Mouse (Mus musculus) E14TG2a.4 (cell line): ENCODE data around the gene Dag1.

Experiments used
- CTCF ChIP-seq: conservative IDR thresholded peaks from 2 replicates; pipeline ENCODE4 v1.5.1; 2014; ENCODE audit warnings: low read length
- NANOG ChIP-seq: IDR thresholded peaks from 2 replicates; pipeline ENCODE4 v1.6.1; 2014; ENCODE audit warnings: borderline replicate concordance, low read length, mixed read lengths
- POU5F1 ChIP-seq: IDR thresholded peaks from 2 replicates; pipeline ENCODE4 v1.6.1; 2014; ENCODE audit warnings: low read length, borderline replicate concordance

DNA sequence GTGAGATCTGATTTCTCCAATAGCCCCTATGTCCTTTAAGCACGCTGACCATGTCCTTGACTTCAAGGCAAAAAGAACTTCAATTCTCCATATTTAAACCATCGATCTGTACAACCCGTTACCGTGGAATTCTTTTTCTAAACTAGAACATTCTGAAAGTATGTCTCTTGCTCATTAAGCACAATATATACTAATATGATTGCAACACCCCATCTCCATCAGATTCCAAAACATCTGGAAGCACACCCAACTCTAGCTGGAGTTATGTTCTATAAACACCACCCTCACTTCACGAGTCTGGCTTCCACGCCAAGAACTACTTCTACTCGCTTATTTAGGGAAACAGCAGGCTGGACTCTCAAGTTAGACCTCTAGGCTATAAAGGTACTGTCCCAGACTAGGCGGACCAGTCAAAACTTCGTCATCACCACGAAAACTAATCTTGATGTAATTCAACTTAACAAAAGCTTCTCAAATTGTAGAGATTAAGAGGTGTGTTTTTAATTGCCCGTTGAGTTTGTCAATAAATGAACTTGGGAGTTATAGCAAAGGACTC, 1.2 kb downstream of the Dag1 start:
- TF ChIP-seq CTCF = no peak
- no peak for TF ChIP-seq POU5F1
- TF ChIP-seq NANOG = no peak
